Mouse (Mus musculus) heart, embryonic 11.5 days (tissue): ENCODE data around the gene Dip2a. TPM values are rescaled to one million over a fixed set of nuclear protein-coding genes. Genes with fewer than 3 reads are reported as not detected.

ENCODE experiments used
- ATAC-seq: fragments of 200-750 bp; cut with Nextera tagmentation; replicated peaks from 2 replicates; pipeline ENCODE4 v1.8.0; 2017; ENCODE audit warnings: moderate library complexity; ENCODE audit not compliant: insufficient number of reproducible peaks, low FRiP score, low TSS enrichment
- H3K27ac ChIP-seq: fragments of 300-500 bp; sonication (generic); 2 replicates; pipeline ENCODE4 v1.5.1; 2014; ENCODE audit warnings: mild to moderate bottlenecking, low read depth, low read length
- H3K27me3 ChIP-seq: fragments of 300-500 bp; sonication (generic); 2 replicates; pipeline ENCODE4 v1.6.1; 2014; ENCODE audit warnings: mild to moderate bottlenecking, low read length, mixed read lengths; ENCODE audit not compliant: control insufficient read depth, insufficient read depth
- H3K36me3 ChIP-seq: fragments of 300-500 bp; sonication (generic); 2 replicates; pipeline ENCODE4 v1.6.1; 2014; ENCODE audit warnings: mild to moderate bottlenecking, low read length, moderate library complexity, mixed read lengths; ENCODE audit not compliant: control insufficient read depth, insufficient read depth
- H3K4me1 ChIP-seq: fragments of 300-500 bp; sonication (generic); 2 replicates; pipeline ENCODE4 v1.6.1; 2014; ENCODE audit warnings: low read length; ENCODE audit not compliant: control insufficient read depth, insufficient read depth
- H3K4me2 ChIP-seq: fragments of 300-500 bp; sonication (generic); 2 replicates; pipeline ENCODE4 v1.6.1; 2014; ENCODE audit warnings: mild to moderate bottlenecking, moderate library complexity
- H3K4me3 ChIP-seq: fragments of 300-500 bp; sonication (generic); 2 replicates; pipeline ENCODE4 v1.5.1; 2014; ENCODE audit warnings: low read depth, low read length
- H3K9ac ChIP-seq: fragments of 300-500 bp; sonication (generic); 2 replicates; pipeline ENCODE4 v1.6.1; 2014; ENCODE audit warnings: mild to moderate bottlenecking, low read depth, low read length, moderate library complexity
- H3K9me3 ChIP-seq: fragments of 300-500 bp; sonication (generic); replicated peaks from 2 replicates; pipeline ENCODE4 v1.6.1; 2016; ENCODE audit warnings: low read length; ENCODE audit not compliant: control insufficient read depth
- WGBS: fragments of 180-500 bp; shearing (Covaris S2); extraction: QIAGEN DNeasy Blood & Tissue Kit; methylation state at CpG from one replicate; pipeline ENCODE4 v1.1.7; 2014; ENCODE audit not compliant: insufficient replicate concordance; 5-methylcytosine and 5-hydroxymethylcytosine counted together
- polyA plus RNA-seq: library from polyadenylated mRNA; unstranded; fragments of >200 nt; fragmentation: Nextera tagmentation; extraction: Ambion mirVana; gene quantifications from 2 replicates; pipeline ENCODE4 v1.2.1, GENCODE M21; 2014

The Dip2a gene
- polyA plus RNA-seq, 1 experiment from 2014 or later = 5.6 TPM

DNA sequence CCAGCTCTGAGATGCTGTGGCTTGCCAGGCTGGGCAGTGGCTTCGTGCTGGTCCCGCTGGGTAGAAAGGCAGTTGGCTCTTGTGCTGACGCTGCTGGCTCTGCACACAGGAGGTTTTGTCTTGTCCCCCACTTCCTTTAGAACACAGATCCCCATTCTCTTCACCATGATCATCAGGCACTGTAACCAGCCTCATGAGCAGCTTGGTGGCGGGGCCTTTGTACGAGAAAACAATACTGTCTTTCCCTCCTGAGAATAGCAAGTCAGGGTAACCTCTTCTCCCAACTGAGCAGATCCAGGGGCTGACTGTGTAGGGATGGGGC, 96.5 kb downstream of the Dip2a start:
- no peak overlapping the region for H3K27ac ChIP-seq
- H3K4me2 ChIP-seq = no peak overlapping the region
- no peaks in the 10 kb centered on the region for H3K9me3 ChIP-seq
- no peak overlapping the region for H3K4me3 ChIP-seq
- 78% methylated on average over 5 of the region's 5 CpGs for WGBS
- H3K36me3 ChIP-seq = no peaks in the 10 kb centered on the region
- H3K27me3 ChIP-seq = no peaks in the 10 kb centered on the region
- no peaks in the 10 kb centered on the region for H3K4me1 ChIP-seq
- H3K9ac ChIP-seq = no peak overlapping the region
- no peak for ATAC-seq

DNA sequence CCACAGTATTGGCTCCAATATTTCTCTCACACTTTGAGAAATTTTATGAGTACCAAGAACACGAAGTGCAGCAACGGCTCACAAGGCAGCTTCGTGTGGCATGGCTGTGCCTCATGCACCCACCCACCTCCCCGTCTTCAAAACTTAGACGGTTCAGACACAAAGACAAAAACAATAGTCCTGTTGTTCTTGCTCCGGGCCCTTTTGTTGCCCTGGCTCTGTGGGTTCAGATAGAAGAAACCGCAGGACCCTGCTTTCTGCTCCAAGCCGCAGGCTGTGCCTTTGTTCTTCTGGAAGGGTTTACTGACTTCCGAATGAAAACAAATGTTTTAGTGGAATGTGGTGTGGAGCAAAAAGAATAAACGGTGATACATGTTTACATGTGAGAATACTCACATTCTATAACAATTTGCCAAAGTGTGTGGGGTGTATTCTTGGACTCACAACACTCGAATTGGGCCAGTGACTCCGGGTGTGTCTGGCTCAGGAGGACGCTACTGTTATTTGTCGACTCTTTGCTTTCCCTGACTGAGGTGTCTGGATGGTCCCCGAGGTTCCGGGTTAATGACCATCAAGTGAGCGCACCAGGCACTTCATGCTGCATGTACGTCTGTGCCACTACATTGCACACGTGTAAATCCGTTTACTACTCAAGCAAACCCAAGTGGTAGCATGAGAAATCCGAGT, 97.0 kb downstream of the Dip2a start:
- Histone ChIP-seq H3K9me3 (no peaks in the 10 kb centered on the region), H3K9ac (no peak overlapping the region), H3K36me3 (no peaks in the 10 kb centered on the region), H3K4me3 (no peak overlapping the region), H3K4me2 (no peak overlapping the region), H3K27ac (no peak overlapping the region), H3K4me1 (no peaks in the 10 kb centered on the region), H3K27me3 (no peaks in the 10 kb centered on the region)
- ATAC-seq = no peak
- 70% methylated on average over 21 of the region's 21 CpGs for WGBS

DNA sequence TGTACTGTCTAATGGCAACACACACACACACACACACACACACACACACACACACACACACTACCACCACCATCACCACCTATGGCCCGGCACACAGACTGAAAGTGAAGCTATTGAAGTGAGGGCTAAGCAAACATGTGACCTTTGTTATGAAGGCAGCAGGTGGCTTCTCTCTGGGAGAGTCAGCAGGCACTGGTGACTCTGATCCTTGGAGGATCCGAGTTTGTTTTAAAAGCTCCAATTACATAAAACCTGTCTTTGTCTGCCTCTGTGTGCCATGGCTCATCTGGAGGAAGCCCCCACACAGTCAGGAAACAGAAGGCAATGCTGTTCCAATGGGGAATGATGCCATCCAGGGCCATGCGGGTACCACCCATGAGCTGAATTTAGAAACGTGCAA, 98.5 kb downstream of the Dip2a start:
- ATAC-seq = no peak
- Histone ChIP-seq H3K4me1 (no peaks in the 10 kb centered on the region), H3K4me2 (no peak overlapping the region), H3K27ac (no peak overlapping the region), H3K9me3 (no peaks in the 10 kb centered on the region), H3K9ac (no peak overlapping the region), H3K27me3 (no peaks in the 10 kb centered on the region), H3K36me3 (no peaks in the 10 kb centered on the region), H3K4me3 (no peak overlapping the region)
- WGBS = 52% methylated on average over 4 of the region's 4 CpGs

DNA sequence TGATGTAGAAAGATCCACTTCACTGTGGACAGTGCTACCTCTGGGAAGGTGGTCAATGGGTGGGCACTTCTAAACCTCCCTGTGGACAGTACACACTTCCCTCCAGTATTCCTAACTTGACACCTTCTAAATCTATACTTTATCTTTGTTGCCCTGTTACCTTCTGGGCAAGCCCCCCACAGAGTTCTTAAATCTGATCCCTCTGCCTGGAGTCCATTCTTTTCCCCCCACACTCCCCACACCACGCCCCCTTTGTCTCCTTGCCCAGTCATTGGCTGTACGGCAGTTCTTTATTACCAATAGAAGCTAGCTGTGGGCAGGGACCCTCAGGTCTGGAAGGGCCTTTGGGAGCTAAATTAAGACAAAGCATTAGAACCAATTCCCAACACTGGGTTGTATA, 100.0 kb downstream of the Dip2a start:
- Histone ChIP-seq H3K36me3 (no peaks in the 10 kb centered on the region), H3K4me1 (no peaks in the 10 kb centered on the region), H3K27me3 (no peaks in the 10 kb centered on the region), H3K27ac (no peak overlapping the region), H3K9me3 (no peaks in the 10 kb centered on the region), H3K4me3 (no peak overlapping the region), H3K9ac (no peak overlapping the region), H3K4me2 (no peak overlapping the region)
- WGBS = 80% methylated on average over 2 of the region's 2 CpGs
- ATAC-seq = no peak

DNA sequence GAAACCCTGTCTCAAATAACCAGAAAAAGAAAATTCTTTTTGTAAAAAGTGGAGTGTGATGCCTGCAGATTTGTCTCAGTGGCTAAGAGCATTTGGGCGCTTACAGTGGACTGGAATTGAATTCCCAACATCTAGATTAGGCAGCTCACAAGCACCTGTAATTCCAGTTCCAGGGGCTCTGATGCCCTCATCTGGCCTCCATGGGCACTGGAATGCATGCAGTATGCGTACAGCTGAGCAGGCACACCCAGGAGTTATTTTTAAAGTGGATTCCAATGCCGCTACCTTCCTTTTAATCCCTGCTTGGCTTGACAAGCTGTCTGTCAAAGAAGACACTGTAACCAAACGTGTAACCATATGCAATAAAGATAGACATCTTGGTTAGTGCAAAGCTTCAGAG, 105.7 kb downstream of the Dip2a start:
- no peak overlapping the region for H3K4me2 ChIP-seq
- 0 out of 2 replicates have a peak, but pooled peaks cover 3% of the 10 kb centered on the region for H3K36me3 ChIP-seq
- no peak overlapping the region for H3K27ac ChIP-seq
- ATAC-seq = no peak
- no peak overlapping the region for H3K9ac ChIP-seq
- H3K4me1 ChIP-seq = peaks cover 16% of the 10 kb centered on the region
- H3K27me3 ChIP-seq = no peaks in the 10 kb centered on the region
- 42% methylated on average over 4 of the region's 4 CpGs for WGBS
- no peak overlapping the region for H3K4me3 ChIP-seq
- no peaks in the 10 kb centered on the region for H3K9me3 ChIP-seq

DNA sequence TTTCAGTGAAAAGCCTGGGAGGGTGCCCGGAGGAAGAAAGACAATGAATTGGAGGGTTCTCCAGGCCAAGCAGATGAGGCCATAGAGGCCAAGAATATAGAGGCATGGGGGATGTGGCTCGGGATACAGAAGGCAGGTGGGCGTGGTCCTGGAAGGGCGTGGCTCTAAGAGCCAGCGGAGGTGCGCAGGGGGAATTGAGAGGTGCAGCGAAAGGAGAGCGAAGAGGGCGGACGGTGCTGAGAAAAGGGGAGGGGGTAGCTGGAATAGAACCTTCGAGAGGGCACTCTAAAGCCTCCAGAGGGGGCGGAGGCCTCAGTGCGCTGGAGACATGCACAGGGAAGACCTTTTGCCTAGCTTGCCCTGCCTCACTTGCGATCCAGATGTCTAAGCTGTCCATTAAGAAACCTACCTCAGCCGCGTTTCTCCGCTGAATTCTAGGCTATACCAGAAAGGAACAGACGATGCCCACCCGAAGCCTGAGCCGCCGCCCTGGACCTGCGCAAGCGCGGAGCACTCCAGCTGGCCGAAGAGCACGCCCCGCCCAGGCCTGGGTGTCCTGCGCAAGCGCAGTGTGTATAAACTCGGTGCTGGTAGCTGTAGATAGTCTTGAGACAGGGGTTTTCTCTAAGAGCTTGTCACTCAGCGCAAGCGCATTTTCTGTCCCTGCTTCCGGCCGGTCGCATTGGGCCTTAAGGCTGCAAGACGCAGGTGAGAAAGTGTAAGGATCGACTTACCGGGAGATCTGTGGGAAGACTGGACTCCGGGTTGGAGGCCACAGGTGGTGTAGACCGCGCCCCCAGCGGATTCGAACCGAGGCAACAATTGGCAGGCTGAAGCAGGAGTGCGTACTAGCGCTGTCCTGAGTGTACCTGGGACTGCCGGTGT, 107.5 kb downstream of the Dip2a start, which contains the start of gene Prmt2:
TSS of gene Prmt2 (minus strand) at position 525 of the 885 bp plus-strand sequence.
- under 1% methylated on average over 47 of the region's 47 CpGs for WGBS
- no peaks in the 10 kb centered on the region for H3K9me3 ChIP-seq
- H3K4me2 ChIP-seq = peak within 1 kb of the TSS; percentile 77
- H3K9ac ChIP-seq = peak within 1 kb of the TSS; percentile 69
- peaks cover 16% of the 10 kb centered on the region for H3K4me1 ChIP-seq
- ATAC-seq = peak; percentile 96
- peak within 1 kb of the TSS; percentile 62 for H3K4me3 ChIP-seq
- peak within 1 kb of the TSS; percentile 73 for H3K27ac ChIP-seq
- no peaks in the 10 kb centered on the region for H3K27me3 ChIP-seq
- 0 out of 2 replicates have a peak, but pooled peaks cover 3% of the 10 kb centered on the region for H3K36me3 ChIP-seq

DNA sequence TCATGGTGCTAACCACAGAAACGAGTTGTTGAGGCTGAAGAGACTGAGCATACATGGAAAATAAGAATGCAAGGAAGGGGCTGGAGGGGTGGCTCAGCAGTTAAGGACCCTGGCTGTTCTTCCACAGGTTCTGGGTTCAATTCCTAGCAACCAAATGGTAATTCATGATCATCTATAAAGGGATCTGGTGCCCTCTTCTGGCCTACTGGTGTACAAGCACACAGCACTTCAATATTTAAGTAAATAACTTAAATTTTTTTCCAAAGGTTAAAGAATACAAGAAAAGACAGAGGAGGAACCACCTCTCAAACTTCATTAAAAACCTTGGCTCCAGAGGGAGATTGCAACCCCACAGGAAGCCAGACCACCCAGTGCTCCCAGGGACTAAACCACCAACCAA, 115.5 kb downstream of the Dip2a start:
- Histone ChIP-seq H3K9ac (no peak overlapping the region), H3K9me3 (no peaks in the 10 kb centered on the region), H3K27me3 (no peaks in the 10 kb centered on the region), H3K36me3 (no peaks in the 10 kb centered on the region), H3K4me1 (no peaks in the 10 kb centered on the region), H3K27ac (no peak overlapping the region), H3K4me3 (no peak overlapping the region), H3K4me2 (no peak overlapping the region)
- WGBS = 77% methylated on average over 1 of the region's 1 CpGs
- no peak for ATAC-seq

DNA sequence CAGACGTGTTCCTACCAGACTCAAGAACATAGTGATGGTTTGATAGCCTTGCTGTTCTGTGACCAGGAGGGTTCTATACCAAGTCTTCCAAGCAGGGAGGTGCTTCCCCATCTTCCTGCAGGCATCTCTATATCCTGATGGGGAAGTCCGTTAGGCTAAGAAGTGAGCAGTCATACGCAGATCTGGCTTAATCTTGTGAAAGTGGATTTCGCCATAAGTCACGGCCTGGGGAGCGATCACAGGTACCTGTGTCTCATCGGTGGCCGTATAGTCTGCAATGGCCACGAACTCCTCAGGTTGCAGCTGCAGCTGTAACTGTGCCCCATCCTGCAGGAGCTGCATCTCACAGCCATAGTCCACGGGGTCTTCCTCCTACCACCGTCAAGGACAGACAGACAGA, 119.1 kb downstream of the Dip2a start:
- Histone ChIP-seq H3K27ac (no peak overlapping the region), H3K27me3 (no peaks in the 10 kb centered on the region), H3K4me3 (no peak overlapping the region), H3K36me3 (peaks cover 8% of the 10 kb centered on the region; the same call in 1 of the 2 replicates), H3K9me3 (no peaks in the 10 kb centered on the region), H3K9ac (no peak overlapping the region), H3K4me2 (no peak overlapping the region), H3K4me1 (no peaks in the 10 kb centered on the region)
- no peak for ATAC-seq
- 87% methylated on average over 11 of the region's 11 CpGs for WGBS
